ENCODE assay signal across 18 mouse cellular contexts in genomic region chr7:131257309-131257708, GRCm38 (mm10).
"Had no signal": no experiment of that assay in that cellular context is flagged by ENCODE, and none has a peak within 500 bp of the region (broad histone marks: within the 10 kb centered on the region; RNA-seq: fewer than 3 reads in every experiment).

No protein-coding gene starts in this region.

- ATAC-seq: midbrain, embryonic 16.5 days had no signal

- H3K27me3 ChIP-seq: limb, embryonic 15.5 days; midbrain, embryonic 12.5 days; neural tube, embryonic 13.5 days; neural tube, embryonic 15.5 days had no signal

- H3K27ac ChIP-seq: limb, embryonic 15.5 days; liver, embryonic 14.5 days; midbrain, embryonic 10.5 days; midbrain, embryonic 12.5 days; neural tube, embryonic 13.5 days; neural tube, embryonic 15.5 days had no signal

- H3K4me3 ChIP-seq: limb, embryonic 15.5 days; midbrain, embryonic 10.5 days; midbrain, embryonic 12.5 days; myocyte; neural tube, embryonic 13.5 days; neural tube, embryonic 15.5 days had no signal

- H3K4me1 ChIP-seq: limb, embryonic 15.5 days; midbrain, embryonic 10.5 days; midbrain, embryonic 12.5 days; neural tube, embryonic 13.5 days; neural tube, embryonic 15.5 days had no signal

- DNase-seq: lung, postnatal 10 days; midbrain, embryonic 14.5 days; retina, postnatal 1 day; right cerebral cortex, adult 18-20 months; right cerebral cortex, postnatal 25 days; right cerebral cortex, postnatal 4 days; thymus, adult 18-20 months; thymus, postnatal 14 days; thymus, postnatal 36 days had no signal

- H3K9ac ChIP-seq: limb, embryonic 15.5 days; liver, embryonic 14.5 days; lung, embryonic 14.5 days; midbrain, embryonic 12.5 days; neural tube, embryonic 13.5 days; neural tube, embryonic 15.5 days had no signal

- H3K9me3 ChIP-seq: limb, embryonic 15.5 days; midbrain, embryonic 10.5 days; midbrain, embryonic 12.5 days; neural tube, embryonic 13.5 days; neural tube, embryonic 15.5 days had no signal

- H3K4me2 ChIP-seq: limb, embryonic 15.5 days; lung, embryonic 14.5 days; midbrain, embryonic 12.5 days; neural tube, embryonic 13.5 days; neural tube, embryonic 15.5 days had no signal

- H3K36me3 ChIP-seq: limb, embryonic 15.5 days; midbrain, embryonic 10.5 days; midbrain, embryonic 12.5 days; neural tube, embryonic 13.5 days; neural tube, embryonic 15.5 days had no signal
